Mouse (Mus musculus) cerebellum, postnatal 14 days (tissue): ENCODE measurements at regions not wholly inside any gene's neighbourhood (a gene's known extent, or its start where the extent isn't known, plus 50 kb on each side); places are given as distances from the start of the nearest gene placed in this dataset.
A peak's percentile ranks its signal among the peaks of the same experiment; 100 is the strongest.

ENCODE experiments used
- DNase-seq, 2 experiments: peaks; one replicate each; pipeline ENCODE4 v3.0.0; 2021; ENCODE audit warnings: mixed read lengths in 2 of 2

DNA sequence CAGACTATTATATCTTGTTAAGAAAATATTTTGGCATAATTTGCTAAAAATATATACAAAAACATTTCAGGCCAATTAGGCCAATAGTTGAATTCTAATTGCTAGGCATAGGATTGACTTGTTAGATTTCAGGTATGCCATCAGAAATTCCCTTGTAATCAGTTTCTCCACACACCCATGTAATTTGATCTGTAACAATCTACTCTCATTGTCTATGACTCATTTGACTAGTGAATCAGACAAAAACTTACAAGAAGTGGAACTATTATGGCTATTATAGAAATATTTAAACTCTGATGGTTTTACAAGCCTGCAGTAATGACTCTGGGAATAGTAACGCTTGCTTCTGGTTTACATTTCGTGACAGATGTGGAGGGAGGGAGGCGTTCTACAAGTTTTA lies 338.9 kb upstream of the Ptbp2 start:
- no peak for DNase-seq

DNA sequence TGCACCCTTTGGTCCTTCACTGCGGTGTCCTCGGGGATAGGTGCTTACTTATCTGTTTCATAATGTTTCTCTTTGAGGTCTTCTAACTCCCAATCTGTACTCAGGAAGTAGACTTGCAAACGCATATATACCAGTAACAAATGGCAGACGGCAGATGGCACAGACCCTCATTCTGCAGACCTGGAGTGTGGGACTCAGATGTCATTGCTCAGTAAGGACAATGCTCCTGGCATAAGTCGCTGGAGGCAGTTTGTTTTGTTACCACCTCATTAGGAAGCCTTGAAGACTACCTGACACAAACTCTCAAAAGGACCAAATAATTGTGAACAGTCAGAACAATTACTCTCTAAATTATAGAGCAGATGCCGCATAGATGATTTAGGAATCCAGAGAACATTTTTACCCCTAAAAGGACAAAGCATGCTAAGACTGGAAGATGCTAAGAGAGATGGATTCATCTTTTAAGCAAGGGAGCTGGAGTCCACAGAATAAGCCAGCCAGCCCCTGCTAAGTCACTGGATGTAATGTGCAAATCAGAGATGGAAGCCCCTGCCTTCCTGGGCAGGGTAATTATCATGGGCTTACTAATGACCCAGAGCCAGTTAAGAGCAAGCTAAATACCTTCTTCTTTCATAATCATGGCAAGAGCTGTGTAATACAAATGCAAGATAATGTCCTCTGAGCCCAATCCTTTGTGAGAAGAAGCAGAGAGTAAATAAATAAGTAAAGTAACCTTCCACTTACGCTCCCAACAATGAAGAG lies 299.1 kb upstream of the Ptbp2 start:
- DNase-seq = no peak

DNA sequence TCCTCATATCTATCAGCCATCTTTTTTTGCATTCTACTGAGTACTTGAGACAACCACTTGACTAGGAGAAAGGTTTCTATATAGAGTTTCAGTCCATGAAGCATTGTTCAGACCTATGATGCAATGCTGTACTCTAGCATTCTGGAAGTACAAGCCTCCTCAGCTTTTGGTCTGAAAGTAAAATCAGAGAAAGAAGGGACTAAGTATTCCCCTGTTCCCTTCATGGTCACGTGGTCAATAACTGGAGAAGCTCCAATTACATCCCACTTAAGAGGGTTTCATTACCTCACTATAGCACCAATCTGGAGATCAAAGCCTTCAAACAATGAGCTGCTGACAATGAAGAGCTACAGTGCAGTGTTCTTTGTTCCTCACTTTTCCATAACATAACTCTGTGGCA lies 289.3 kb upstream of the Ptbp2 start:
- no peak for DNase-seq

DNA sequence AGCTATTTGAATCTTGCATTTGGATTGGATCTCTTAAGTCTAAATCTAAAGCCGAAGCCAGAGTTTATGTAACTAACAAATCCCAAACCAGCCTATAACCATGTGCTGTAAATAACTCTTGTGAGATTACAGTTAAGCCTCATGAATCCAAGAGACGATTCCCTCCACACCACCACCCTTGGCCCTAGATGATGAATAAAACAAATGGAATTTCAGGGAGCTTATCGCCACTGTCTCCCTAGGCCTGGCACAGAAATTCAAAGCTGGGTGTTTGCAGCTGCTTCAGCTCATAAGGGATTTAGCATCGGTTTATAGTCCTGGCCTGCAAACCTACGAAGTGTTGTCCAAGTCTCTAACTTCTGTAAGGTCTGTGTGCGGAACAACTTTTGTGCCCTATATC lies 281.4 kb upstream of the Ptbp2 start:
- no peak for DNase-seq

DNA sequence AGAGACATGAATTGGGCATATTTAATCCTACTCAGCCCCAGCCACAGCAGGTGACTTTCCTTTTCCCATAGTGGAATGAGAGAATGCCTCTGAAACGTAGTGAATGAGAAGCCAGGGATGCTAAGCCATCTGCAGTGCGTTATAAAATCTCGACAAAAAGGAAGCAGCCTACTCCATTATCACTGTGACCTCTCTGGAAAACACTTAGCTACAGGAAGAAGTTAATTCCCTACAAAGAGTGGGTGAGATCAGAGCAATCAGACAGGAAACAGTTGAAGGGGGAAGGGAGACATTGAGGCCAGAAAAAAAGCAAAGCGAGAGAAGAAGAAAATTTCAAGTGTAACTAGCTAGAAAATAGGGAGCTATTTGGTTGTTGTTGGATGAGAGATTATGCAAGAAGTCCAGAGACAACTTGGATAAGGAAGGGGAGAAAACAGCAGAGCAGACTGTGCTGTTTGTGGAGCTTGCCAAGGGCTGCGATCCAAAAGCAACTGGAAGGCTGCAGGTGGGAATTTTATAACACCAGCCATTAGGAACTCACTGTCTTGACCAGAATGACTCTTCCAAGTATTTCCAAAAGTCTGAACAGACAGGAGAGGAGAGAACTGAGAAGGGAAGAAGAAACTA lies 280.7 kb upstream of the Ptbp2 start:
- DNase-seq = peak; percentile 10 to 18

DNA sequence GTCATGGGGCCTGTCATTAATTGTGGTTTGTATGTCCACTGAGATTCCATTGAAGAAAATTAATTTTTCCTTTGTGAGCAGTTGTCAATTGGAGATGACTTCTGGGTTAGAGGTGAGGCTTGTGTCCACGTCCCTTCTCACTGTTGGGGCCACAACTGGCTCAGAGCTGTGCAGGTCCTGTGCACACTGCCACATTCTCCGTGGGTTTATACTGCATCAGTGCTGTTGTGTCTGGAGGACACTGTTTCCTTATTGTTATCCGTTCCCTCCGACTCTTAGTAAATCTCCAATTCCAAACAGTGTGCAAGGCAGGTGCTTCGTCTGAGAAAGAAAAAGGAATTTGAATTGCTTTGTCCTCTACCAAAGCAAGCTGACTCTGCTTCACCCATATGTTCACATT lies 278.0 kb upstream of the Ptbp2 start:
- no peak for DNase-seq

DNA sequence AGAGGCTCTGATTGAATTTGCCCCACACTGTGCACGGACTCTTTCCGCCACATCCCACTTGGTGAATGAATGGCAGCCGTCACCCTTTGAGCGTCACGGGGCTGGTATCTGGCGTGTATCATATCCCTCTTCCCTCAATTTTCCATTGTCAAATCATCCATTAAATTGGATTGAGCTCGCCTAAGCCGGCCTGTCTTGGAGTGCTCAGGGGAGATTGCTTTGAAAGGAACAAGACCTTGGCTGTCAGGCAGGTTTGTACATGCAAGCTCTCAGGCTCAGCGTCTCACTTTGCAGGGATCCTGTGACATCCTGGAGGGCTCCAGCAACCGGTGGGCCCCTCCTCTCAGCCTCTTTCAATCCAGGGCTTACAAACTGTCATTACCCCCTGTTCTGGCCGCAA lies 275.7 kb upstream of the Ptbp2 start:
- no peak for DNase-seq

DNA sequence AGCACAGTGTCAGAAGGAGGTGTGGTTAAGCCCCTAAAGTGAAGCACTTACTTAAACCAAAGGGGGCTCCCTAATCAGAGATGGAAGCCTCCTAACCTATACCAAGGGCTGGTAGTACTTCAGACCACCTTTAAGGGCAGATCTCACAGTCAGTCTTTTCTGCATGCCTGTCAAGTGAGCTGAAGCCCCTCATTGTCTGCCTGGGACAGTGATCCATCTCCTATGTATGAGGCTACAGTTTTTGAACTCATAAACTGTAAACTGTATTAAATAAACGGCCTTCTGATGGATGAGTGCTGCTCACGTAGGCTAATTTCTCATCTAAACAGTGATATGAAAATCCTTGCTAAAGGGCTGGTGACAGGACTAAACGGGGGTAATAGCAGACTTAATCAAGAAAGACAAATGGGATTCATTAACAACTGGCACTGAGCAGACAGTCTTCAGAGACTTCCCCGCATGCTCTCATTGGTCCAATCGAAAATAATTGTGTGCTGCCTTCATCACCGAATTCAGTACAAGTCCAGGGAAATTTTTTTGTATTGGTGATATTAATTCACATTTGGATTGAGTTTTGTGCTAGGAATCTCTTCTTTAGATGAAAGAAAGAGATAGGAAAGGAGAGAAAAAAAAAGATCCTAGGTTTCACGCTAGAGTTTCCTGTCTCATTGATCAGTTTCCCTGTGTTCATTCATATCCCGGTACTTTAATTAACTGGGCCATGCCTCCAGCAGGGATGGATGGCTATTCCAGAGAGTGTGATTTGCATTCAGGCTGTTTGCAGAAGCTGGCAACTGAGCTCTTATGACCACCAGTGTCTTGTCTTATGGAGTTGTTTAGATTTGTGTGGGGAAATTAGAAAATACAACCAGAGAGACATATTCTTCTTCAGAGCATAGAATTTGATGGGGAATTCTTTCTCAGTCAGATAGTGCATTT lies 271.2 kb upstream of the Ptbp2 start:
- no peak for DNase-seq

DNA sequence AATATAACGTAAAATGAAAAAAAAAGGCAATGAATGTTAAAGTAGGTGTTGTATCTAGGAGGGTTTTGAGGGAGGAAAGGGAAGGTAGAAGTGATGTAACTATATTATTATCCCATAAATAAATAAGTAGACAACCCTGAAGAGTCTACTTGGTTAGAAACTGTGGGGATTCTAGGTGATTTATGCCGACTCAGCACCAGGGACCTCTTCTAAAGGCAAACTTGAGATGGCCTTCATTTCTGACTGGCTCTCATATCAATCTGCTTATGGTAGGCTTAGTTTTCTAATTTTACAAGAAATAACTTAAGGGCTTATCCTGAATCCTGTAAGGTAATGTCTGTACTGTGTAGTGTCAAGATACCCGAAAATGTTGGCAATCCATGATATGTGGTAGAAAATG lies 263.0 kb upstream of the Ptbp2 start:
- no peak for DNase-seq

DNA sequence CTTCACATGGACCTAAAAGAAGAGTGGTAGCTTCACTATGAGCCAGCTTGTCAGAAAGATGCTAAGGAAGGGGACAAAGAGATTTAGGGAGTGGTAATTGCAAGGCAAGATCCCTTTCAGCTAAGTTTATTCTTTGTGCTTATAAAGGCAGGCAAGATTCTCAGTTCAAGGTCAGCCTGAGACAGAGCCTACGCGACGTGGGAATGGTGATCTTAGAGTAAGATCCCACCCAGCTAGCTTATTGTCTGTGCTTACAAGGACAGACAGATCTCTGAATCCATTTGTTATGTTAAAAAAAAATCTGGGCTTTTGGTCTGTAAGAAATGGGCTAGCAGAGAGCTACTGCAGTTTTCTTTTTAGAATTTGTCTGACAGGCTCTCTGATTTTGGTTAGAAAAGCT lies 253.3 kb upstream of the Ptbp2 start:
- DNase-seq = no peak

DNA sequence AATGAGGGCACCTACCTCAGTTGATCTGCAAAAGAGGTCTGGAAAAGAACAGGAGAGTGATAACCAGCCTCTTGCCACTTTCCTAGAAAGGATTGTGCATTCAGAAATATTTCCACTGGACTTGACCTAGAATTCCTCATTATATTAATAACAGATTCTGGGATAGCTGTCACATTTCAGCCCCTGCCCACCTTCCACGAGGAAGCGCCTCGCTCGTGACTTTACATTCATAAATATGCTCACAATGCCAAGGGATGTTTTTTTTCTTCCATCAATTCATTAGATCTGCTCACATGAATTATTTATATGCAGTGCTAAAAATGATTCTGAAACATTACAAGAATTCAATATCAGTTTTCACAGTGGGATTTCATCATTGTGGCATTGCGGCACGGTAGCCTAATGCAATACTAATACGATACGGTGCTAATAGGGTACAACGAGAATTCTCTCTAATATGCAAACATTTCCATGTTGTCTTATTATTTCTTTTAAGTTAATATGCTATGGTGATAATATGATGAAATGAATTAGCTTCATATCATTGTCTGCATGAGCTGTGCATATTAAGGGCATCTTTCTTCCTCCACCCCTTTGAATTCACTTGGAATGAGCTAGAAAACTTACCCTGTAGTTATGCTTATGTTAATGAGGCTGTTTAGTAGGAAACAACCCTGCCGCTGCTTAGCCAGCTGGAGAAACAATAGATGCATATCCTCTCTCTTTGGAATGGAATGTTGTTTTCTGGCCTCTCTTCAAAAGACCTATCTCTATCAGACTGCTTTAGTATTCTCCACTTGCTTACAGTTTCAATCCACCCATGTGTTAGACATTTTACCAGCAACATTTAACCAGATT lies 235.8 kb upstream of the Ptbp2 start:
- DNase-seq = no peak

DNA sequence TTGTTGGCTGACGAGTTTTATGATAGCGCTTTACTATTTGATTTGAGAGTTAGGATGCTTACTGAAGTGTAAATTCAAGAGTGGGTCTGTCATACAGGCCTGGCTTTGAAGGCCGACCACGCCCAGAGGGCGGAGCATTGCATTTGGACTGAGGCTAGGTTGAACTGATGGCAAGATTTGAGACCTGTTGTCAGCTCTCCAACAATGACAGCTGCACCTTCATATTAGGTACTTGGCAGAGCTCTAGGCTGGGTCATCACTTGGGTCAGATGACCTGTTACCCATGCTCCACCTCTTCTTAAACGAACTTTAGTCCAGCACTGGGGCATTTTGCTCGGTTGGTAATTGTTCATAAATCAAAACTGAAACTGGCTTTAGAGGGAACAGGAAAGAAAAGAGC lies 231.1 kb upstream of the Ptbp2 start:
- DNase-seq = peak; percentile 37 to 50

DNA sequence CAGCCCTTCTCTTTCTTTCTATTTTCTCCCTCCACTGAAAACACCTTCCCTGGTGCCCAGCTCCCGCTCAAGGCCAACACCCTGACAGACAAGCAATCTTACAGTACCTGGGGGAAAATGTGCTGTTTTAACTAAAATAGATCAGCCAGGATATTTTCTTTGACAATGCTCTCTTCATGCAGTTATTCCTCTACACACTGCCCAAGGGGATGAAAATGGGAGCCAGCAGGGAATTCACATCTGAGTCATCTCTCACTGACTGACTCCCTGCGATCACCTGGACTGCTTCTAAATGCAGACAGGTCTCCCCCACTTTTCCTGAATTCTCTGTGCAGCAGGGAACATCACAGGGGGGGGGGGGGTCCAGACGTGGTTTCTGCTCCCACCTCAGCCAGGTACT lies 227.6 kb upstream of the Ptbp2 start:
- no peak for DNase-seq

DNA sequence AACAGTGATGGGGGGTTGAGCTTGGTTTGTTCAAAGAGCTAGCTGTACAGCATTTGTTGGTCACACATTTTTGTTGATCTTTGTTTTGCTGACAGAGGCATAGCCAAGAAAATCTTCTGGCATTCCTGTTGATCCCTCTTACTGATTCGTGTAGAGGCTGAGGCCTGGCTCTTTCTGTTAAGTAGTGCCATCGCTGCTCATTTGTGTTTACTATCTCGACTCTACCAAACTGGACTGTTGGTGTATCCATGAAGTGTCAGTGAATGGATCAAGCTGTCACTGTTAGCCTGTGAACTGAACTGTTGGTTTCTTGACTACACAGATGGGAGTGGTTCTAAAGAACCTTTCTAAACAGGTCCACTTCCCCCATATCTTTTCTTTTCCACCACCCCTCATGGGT lies 223.8 kb upstream of the Ptbp2 start:
- no peak for DNase-seq

DNA sequence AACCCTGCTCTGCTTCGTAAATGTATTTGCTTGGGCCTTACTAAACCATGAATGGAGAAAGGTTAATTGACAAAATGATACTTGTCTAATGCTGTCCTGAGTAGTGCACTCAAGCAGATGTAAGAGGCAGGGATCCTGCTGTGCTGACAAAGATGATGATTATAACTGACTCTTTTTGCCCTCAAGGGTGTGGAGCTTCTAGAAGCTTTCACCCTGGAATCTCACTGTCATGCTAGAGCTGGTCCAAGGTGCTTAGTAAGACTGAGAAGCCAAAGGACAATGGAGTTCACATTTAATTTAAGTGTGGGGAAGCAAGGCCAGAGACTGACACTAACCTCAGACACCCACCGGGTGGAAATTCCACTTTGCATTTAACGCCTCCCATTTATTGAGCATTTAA lies 220.3 kb upstream of the Ptbp2 start:
- DNase-seq = no peak

DNA sequence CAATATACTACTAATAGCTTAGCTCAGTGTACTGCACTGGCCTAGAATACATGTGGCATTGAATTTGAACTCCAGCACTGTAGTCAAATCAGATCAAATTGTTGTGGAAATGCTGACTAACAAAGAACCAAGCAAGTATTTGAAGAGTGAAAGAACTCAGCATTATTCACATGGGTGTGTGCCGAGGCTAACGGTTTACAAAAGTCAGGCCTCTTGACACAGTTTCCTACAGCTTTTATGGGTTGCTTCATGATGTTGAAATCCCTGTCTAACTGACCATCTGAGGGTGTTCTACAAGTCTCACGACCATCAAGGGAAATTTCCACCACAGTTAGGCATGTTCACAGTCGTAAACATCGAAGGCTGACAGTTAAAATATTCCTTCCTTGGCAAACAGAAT lies 216.0 kb upstream of the Ptbp2 start:
- DNase-seq = no peak

DNA sequence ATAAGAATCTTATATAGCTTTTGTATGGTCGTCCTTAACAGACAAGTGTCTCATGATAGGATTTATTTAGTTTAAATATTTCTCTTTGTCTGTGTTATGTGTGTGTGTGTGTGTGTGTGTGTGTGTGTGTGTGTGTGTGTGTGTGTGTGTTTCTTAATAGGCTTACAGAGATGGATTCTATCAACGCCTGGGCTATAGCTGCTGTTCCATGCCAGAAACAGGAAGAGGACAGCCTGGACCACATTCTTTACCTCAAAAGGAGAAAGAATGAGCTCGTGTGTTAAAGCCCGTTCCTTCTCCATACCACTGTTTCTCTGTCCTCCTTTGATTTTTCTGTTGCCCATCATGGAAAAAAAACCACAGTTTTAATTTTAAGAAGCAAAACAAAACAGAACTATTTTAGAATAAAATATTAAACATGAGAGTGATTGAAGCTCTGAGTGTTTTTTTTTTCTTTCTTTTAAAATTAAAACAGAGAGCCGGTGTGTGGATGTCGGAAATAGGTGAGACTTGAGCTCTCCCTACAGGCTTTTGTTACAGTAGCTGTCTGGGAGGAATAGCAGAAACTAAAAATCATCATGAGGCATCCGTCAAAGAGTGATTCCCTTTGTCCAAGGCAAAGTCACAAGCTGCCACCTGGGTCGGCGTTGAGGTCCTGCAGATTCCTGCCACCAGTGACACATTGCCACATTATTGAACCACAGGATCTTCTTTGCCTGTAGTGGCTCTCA lies 212.2 kb upstream of the Ptbp2 start:
- DNase-seq = no peak

DNA sequence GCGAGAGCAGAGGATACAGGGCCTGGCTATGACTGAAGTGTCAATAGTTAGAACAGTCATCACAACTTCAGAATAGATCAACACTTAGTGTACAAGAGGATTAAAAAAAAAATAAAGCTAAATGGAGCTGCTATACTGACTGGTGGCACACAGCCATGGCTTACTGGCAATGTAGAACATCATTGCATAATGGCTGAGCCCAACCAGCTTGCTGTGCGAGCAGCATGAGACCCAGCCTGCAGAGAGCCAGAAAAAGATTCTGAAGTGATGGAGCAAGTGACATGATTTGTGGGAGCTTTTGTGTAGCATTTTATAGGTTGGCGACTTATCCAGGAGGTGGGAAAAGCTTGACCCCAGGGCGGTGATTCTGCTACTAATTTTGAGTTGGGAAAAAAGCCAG lies 211.5 kb upstream of the Ptbp2 start:
- peak; percentile 26 to 44 for DNase-seq

DNA sequence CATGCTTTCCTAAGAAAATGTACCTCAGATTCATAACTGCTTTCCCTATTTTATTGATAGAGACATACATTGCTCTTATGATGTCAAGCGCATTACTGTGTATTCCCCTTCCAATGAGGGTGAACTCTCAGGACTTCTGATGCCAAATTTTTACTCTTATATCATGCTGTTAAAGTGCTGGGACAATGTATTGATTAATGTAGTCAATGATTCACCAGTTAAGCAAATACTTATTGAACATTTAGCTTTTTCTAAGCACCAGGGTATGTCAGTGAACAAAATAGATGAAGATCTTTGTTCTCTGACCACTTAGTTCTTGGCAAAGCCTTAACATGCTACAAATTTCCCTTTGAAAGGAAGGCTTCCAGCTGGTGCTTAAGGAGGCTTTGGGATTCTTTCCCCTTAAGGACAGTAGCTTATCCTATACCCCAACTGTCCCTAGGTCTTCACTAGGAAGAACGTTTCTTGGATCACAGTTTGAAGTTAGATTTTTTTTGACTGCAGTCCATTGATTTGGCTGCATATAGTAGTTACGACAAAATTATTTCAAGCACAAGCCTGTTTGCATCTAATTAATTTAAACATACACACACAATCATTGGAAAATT lies 203.1 kb upstream of the Ptbp2 start:
- DNase-seq = no peak

DNA sequence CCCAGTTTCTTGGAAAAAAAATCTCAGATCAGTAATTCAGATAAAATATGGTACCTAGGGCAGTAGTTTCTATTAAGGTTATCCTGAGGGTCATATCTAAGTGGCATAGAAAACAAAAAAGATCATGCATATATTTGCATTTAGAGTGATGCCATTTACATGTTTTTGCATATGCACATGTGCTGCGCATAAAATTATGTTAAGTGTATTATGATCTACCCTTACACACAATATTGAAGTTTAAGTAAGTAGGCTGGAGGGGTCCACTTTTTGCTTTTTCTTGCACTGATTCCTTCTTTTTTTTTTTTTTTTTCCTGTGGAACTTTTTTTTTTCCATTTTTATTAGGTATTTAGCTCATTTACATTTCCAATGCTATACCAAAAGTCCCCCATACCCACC lies 193.1 kb upstream of the Ptbp2 start:
- DNase-seq = no peak

DNA sequence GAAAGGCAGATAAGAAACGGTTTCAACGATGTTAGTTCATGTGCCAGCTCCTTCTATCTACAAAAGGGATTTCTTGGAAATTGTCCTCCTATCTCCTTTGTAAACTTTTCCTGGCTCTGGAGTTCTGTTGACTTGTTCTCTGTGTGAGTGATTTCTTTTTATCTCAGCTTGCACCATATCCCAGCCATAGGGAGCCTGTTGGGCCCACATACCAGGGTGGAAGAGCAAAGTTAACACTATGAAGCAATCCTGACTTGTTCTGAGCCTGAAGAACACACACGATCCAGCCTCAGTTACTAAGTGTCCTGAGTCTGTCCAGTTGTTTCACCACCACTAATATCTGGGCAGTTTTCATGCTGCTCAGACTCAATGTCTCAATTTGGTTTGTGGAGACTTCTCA lies 192.1 kb upstream of the Ptbp2 start:
- DNase-seq = no peak
